Mouse (Mus musculus) kidney, embryonic 16.5 days (tissue): Measurements from ENCODE around the gene Slco1a5. TPM values are rescaled to one million over a fixed set of nuclear protein-coding genes. Genes with fewer than 3 reads are reported as not detected.

Experiments used
- ATAC-seq: fragments of 200-750 bp; cut with Nextera tagmentation; 2 replicates; pipeline ENCODE4 v1.8.0; 2017; ENCODE audit warnings: moderate TSS enrichment; ENCODE audit not compliant: low FRiP score, low TSS enrichment
- H3K27ac ChIP-seq: fragments of 300-500 bp; sonication (generic); 2 replicates; pipeline ENCODE4 v1.5.1; 2014; ENCODE audit warnings: low read length
- H3K27me3 ChIP-seq: fragments of 300-500 bp; sonication (generic); 2 replicates; pipeline ENCODE4 v1.6.1; 2014; ENCODE audit warnings: low read length, control low read depth, mixed read lengths; ENCODE audit not compliant: insufficient read depth
- H3K36me3 ChIP-seq: fragments of 300-500 bp; sonication (generic); 2 replicates; pipeline ENCODE4 v1.6.1; 2014; ENCODE audit warnings: low read length, control low read depth, mixed read lengths; ENCODE audit not compliant: insufficient read depth
- H3K4me1 ChIP-seq: fragments of 300-500 bp; sonication (generic); 2 replicates; pipeline ENCODE4 v1.6.1; 2014; ENCODE audit warnings: low read length, control low read depth, mixed read lengths; ENCODE audit not compliant: insufficient read depth
- H3K4me2 ChIP-seq: fragments of 300-500 bp; sonication (generic); replicated peaks from 2 replicates; pipeline ENCODE4 v1.6.1; 2014; ENCODE audit warnings: low read depth, low read length
- H3K4me3 ChIP-seq: fragments of 300-500 bp; sonication (generic); 2 replicates; pipeline ENCODE4 v1.5.1; 2014; ENCODE audit warnings: mild to moderate bottlenecking, low read length
- H3K9ac ChIP-seq: fragments of 300-500 bp; sonication (generic); replicated peaks from 2 replicates; pipeline ENCODE4 v1.6.1; 2014; ENCODE audit warnings: low read length
- H3K9me3 ChIP-seq: fragments of 300-500 bp; sonication (generic); 2 replicates; pipeline ENCODE4 v1.6.1; 2016; ENCODE audit warnings: low read length, control low read depth
- WGBS: fragments of 180-500 bp; shearing (Covaris S2); extraction: QIAGEN DNeasy Blood & Tissue Kit; methylation state at CpG from one replicate; pipeline ENCODE4 v1.1.7; 2014; 5-methylcytosine and 5-hydroxymethylcytosine counted together
- polyA plus RNA-seq: library from polyadenylated mRNA; unstranded; fragments of >200 nt; fragmentation: Nextera tagmentation; extraction: Ambion mirVana; gene quantifications from 2 replicates; pipeline ENCODE4 v1.2.1, GENCODE M21; 2015

The Slco1a5 gene
- polyA plus RNA-seq, 1 experiment from 2014 or later = not detected

- Histone ChIP-seq H3K4me1 (no peaks in the 10 kb centered on the region), H3K27ac (no peak overlapping the region), H3K9ac (no peak overlapping the region), H3K4me3 (no peak overlapping the region), H3K27me3 (no peaks in the 10 kb centered on the region), H3K36me3 (no peaks in the 10 kb centered on the region), H3K9me3 (no peaks in the 10 kb centered on the region), H3K4me2 (no peak overlapping the region)
- ATAC-seq = no peak
These were observed 113.0 kb downstream of the Slco1a5 start for GRCm38 (mm10) chr6:142209749-142210148.

GRCm38 (mm10) chr6:142208421-142208820 is 114.4 kb downstream of the Slco1a5 start, which contains the start of gene Slco1a6:
Gene Slco1a6, minus strand, starts transcription at chr6:142208521.
- WGBS = 88% methylated on average over 4 of the region's 4 CpGs
- no peaks in the 10 kb centered on the region for H3K36me3 ChIP-seq
- no peak within 1 kb of the TSS for H3K4me3 ChIP-seq
- no peaks in the 10 kb centered on the region for H3K4me1 ChIP-seq
- H3K4me2 ChIP-seq = no peak within 1 kb of the TSS
- H3K9ac ChIP-seq = no peak within 1 kb of the TSS
- H3K9me3 ChIP-seq = no peaks in the 10 kb centered on the region
- no peak within 1 kb of the TSS for H3K27ac ChIP-seq
- no peak for ATAC-seq
- no peaks in the 10 kb centered on the region for H3K27me3 ChIP-seq

GRCm38 (mm10) chr6:142200524-142200923 is 122.3 kb downstream of the Slco1a5 start:
- Histone ChIP-seq H3K27ac (no peak overlapping the region), H3K27me3 (no peaks in the 10 kb centered on the region), H3K36me3 (no peaks in the 10 kb centered on the region), H3K4me1 (no peaks in the 10 kb centered on the region), H3K4me2 (no peak overlapping the region), H3K4me3 (no peak overlapping the region), H3K9ac (no peak overlapping the region), H3K9me3 (no peaks in the 10 kb centered on the region)
- ATAC-seq = no peak

GRCm38 (mm10) chr6:142194245-142194644 is 128.5 kb downstream of the Slco1a5 start:
- H3K4me1 ChIP-seq = no peaks in the 10 kb centered on the region
- H3K27me3 ChIP-seq = no peaks in the 10 kb centered on the region
- H3K27ac ChIP-seq = no peak overlapping the region
- no peaks in the 10 kb centered on the region for H3K36me3 ChIP-seq
- no peak overlapping the region for H3K4me3 ChIP-seq
- no peaks in the 10 kb centered on the region for H3K9me3 ChIP-seq
- ATAC-seq = no peak
- no peak overlapping the region for H3K9ac ChIP-seq
- H3K4me2 ChIP-seq = no peak overlapping the region
- WGBS = 86% methylated on average over 8 of the region's 8 CpGs

GRCm38 (mm10) chr6:142191962-142192361 is 130.8 kb downstream of the Slco1a5 start:
- H3K4me3 ChIP-seq = no peak overlapping the region
- H3K4me1 ChIP-seq = no peaks in the 10 kb centered on the region
- no peaks in the 10 kb centered on the region for H3K36me3 ChIP-seq
- WGBS = 70% methylated on average over 1 of the region's 1 CpGs
- no peak overlapping the region for H3K9ac ChIP-seq
- H3K4me2 ChIP-seq = no peak overlapping the region
- ATAC-seq = no peak
- no peaks in the 10 kb centered on the region for H3K9me3 ChIP-seq
- H3K27ac ChIP-seq = no peak overlapping the region
- no peaks in the 10 kb centered on the region for H3K27me3 ChIP-seq

- no peak overlapping the region for H3K4me3 ChIP-seq
- H3K36me3 ChIP-seq = no peaks in the 10 kb centered on the region
- 92% methylated on average over 3 of the region's 3 CpGs for WGBS
- H3K27ac ChIP-seq = no peak overlapping the region
- no peaks in the 10 kb centered on the region for H3K27me3 ChIP-seq
- no peak overlapping the region for H3K4me2 ChIP-seq
- no peaks in the 10 kb centered on the region for H3K9me3 ChIP-seq
- H3K9ac ChIP-seq = no peak overlapping the region
- ATAC-seq = no peak
- H3K4me1 ChIP-seq = no peaks in the 10 kb centered on the region
These were observed 135.4 kb downstream of the Slco1a5 start for GRCm38 (mm10) chr6:142187426-142187825.

GRCm38 (mm10) chr6:142185868-142186415 is 136.8 kb downstream of the Slco1a5 start:
- Histone ChIP-seq H3K27me3 (no peaks in the 10 kb centered on the region), H3K4me2 (no peak overlapping the region), H3K9me3 (no peaks in the 10 kb centered on the region), H3K9ac (no peak overlapping the region), H3K4me1 (no peaks in the 10 kb centered on the region), H3K36me3 (no peaks in the 10 kb centered on the region), H3K4me3 (no peak overlapping the region), H3K27ac (no peak overlapping the region)
- ATAC-seq = no peak
- WGBS = 73% methylated on average over 2 of the region's 2 CpGs

Other genes starting within 250 kb of the Slco1a5 start
- gene Slco1a6, start 114.5 kb downstream of the Slco1a5 start, polyA plus RNA-seq = 6.9 and 7.0 TPM in 2 replicates
- gene Iapp, start 24.6 kb downstream of the Slco1a5 start, polyA plus RNA-seq = not detected in 2 replicates
- gene Pyroxd1, start 22.7 kb upstream of the Slco1a5 start, polyA plus RNA-seq = 18.3 and 20.2 TPM in 2 replicates
- gene Recql, start 64.1 kb upstream of the Slco1a5 start, polyA plus RNA-seq = 25.9 and 26.3 TPM in 2 replicates
- gene Golt1b, start 64.2 kb upstream of the Slco1a5 start, polyA plus RNA-seq = 101 TPM in 2 replicates
- 0.37 and 0.55 TPM in 2 replicates for gene Spx, start 90.5 kb upstream of the Slco1a5 start, polyA plus RNA-seq
- 0.27 TPM in 2 replicates for gene Gys2, start 150.1 kb upstream of the Slco1a5 start, polyA plus RNA-seq
- gene Ldhb, start 185.0 kb upstream of the Slco1a5 start, polyA plus RNA-seq = 945 and 1,022 TPM in 2 replicates
- gene Kcnj8, start 248.6 kb upstream of the Slco1a5 start, polyA plus RNA-seq = 25.2 and 29.4 TPM in 2 replicates